Mouse (Mus musculus): Measurements from ENCODE around the gene Dusp13. TPM values are rescaled to one million over a fixed set of nuclear protein-coding genes. Genes with fewer than 3 reads are reported as not detected.

The Dusp13 gene
- polyA plus RNA-seq (2015; fragmentation: Nextera tagmentation; extraction: Ambion mirVana), result 1.9 and 2.5 TPM in 2 replicates

- Histone ChIP-seq H3K36me3 (ENCODE audit: control insufficient read depth, insufficient read depth, low read length) (no peaks in the 10 kb centered on the region), H3K4me2 (replicated peaks; ENCODE audit: low read depth) (peak within 1 kb of the TSS; percentile 72), H3K27ac (replicated peaks) (peak within 1 kb of the TSS; percentile 93), H3K9ac (ENCODE audit: low read length) (peak within 1 kb of the TSS; percentile 94), H3K9me3 (ENCODE audit: control insufficient read depth, low read length) (no peaks in the 10 kb centered on the region), H3K4me3 (ENCODE audit: low read depth, low read length) (peak within 1 kb of the TSS; percentile 99), H3K27me3 (ENCODE audit: control insufficient read depth, insufficient read depth, low read length) (no peaks in the 10 kb centered on the region), H3K4me1 (replicated peaks; ENCODE audit: control insufficient read depth, insufficient read depth) (no peaks in the 10 kb centered on the region)
- TF ChIP-seq EP300 (optimal IDR thresholded peaks at IDR 0.05) (no peak), CTCF (IDR thresholded peaks at IDR 0.05; ENCODE audit: low read depth) (no peak)
- ATAC-seq (ENCODE audit: low FRiP score, low TSS enrichment) (peak; percentile 81), DNase-seq (ENCODE audit: low spot score) (peak; percentile 87)
- WGBS, result under 1% methylated on average over 26 of the region's 26 CpGs
Measured at GRCm38 (mm10) chr14:21750881-21751542, at the start of gene Dusp13. Dusp13 (minus strand) TSS chr14:21751181.

GRCm38 (mm10) chr14:21800641-21801040 lies 49.7 kb upstream of the Dusp13 start:
- no peaks in the 10 kb centered on the region for H3K9me3 ChIP-seq (ENCODE audit: control insufficient read depth, low read length)
- no peak for TF ChIP-seq CTCF (IDR thresholded peaks at IDR 0.05; ENCODE audit: low read depth)
- no peak for TF ChIP-seq EP300 (optimal IDR thresholded peaks at IDR 0.05)
- no peak overlapping the region for H3K27ac ChIP-seq (replicated peaks)
- peak; percentile 80 for ATAC-seq (ENCODE audit: low FRiP score, low TSS enrichment)
- H3K36me3 ChIP-seq (ENCODE audit: control insufficient read depth, insufficient read depth, low read length), result peaks cover 5% of the 10 kb centered on the region; the same call in 1 of the 2 replicates
- H3K4me3 ChIP-seq (ENCODE audit: low read depth, low read length), result no peak overlapping the region
- no peak overlapping the region for H3K9ac ChIP-seq (ENCODE audit: low read length)
- no peak overlapping the region for H3K4me2 ChIP-seq (replicated peaks; ENCODE audit: low read depth)
- WGBS, result 69% methylated on average over 4 of the region's 4 CpGs
- H3K4me1 ChIP-seq (replicated peaks; ENCODE audit: control insufficient read depth, insufficient read depth), result no peaks in the 10 kb centered on the region
- DNase-seq (ENCODE audit: low spot score), result no peak
- H3K27me3 ChIP-seq (ENCODE audit: control insufficient read depth, insufficient read depth, low read length), result no peaks in the 10 kb centered on the region

- peaks cover 4% of the 10 kb centered on the region; the same call in 1 of the 2 replicates for H3K36me3 ChIP-seq (ENCODE audit: control insufficient read depth, insufficient read depth, low read length)
- no peak overlapping the region for H3K4me2 ChIP-seq (replicated peaks; ENCODE audit: low read depth)
- ATAC-seq (ENCODE audit: low FRiP score, low TSS enrichment) (no peak), DNase-seq (ENCODE audit: low spot score) (no peak)
- H3K4me3 ChIP-seq (ENCODE audit: low read depth, low read length), result no peak overlapping the region
- H3K27me3 ChIP-seq (ENCODE audit: control insufficient read depth, insufficient read depth, low read length), result no peaks in the 10 kb centered on the region
- H3K9me3 ChIP-seq (ENCODE audit: control insufficient read depth, low read length), result no peaks in the 10 kb centered on the region
- WGBS, result 89% methylated on average over 6 of the region's 6 CpGs
- H3K27ac ChIP-seq (replicated peaks), result no peak overlapping the region
- no peak overlapping the region for H3K9ac ChIP-seq (ENCODE audit: low read length)
- TF ChIP-seq EP300 (optimal IDR thresholded peaks at IDR 0.05), result no peak
- no peak for TF ChIP-seq CTCF (IDR thresholded peaks at IDR 0.05; ENCODE audit: low read depth)
- H3K4me1 ChIP-seq (replicated peaks; ENCODE audit: control insufficient read depth, insufficient read depth), result no peaks in the 10 kb centered on the region
Measured at GRCm38 (mm10) chr14:21792250-21792649, 41.3 kb upstream of the Dusp13 start.

- Histone ChIP-seq H3K9me3 (ENCODE audit: control insufficient read depth, low read length) (no peaks in the 10 kb centered on the region), H3K27ac (replicated peaks) (no peak overlapping the region), H3K27me3 (ENCODE audit: control insufficient read depth, insufficient read depth, low read length) (no peaks in the 10 kb centered on the region), H3K36me3 (ENCODE audit: control insufficient read depth, insufficient read depth, low read length) (peaks cover 4% of the 10 kb centered on the region; the same call in 1 of the 2 replicates), H3K9ac (ENCODE audit: low read length) (no peak overlapping the region), H3K4me1 (replicated peaks; ENCODE audit: control insufficient read depth, insufficient read depth) (no peaks in the 10 kb centered on the region), H3K4me2 (replicated peaks; ENCODE audit: low read depth) (no peak overlapping the region), H3K4me3 (ENCODE audit: low read depth, low read length) (no peak overlapping the region)
- DNase-seq (ENCODE audit: low spot score) (no peak), ATAC-seq (ENCODE audit: low FRiP score, low TSS enrichment) (no peak)
- 89% methylated on average over 4 of the region's 4 CpGs for WGBS
- TF ChIP-seq EP300 (optimal IDR thresholded peaks at IDR 0.05), result no peak
- no peak for TF ChIP-seq CTCF (IDR thresholded peaks at IDR 0.05; ENCODE audit: low read depth)
Measured at GRCm38 (mm10) chr14:21791722-21792121, 40.7 kb upstream of the Dusp13 start.

GRCm38 (mm10) chr14:21790585-21791251 lies 39.7 kb upstream of the Dusp13 start:
- Histone ChIP-seq H3K4me3 (ENCODE audit: low read depth, low read length) (no peak overlapping the region), H3K36me3 (ENCODE audit: control insufficient read depth, insufficient read depth, low read length) (peaks cover 4% of the 10 kb centered on the region; the same call in 1 of the 2 replicates), H3K4me2 (replicated peaks; ENCODE audit: low read depth) (no peak overlapping the region), H3K27me3 (ENCODE audit: control insufficient read depth, insufficient read depth, low read length) (no peaks in the 10 kb centered on the region), H3K9ac (ENCODE audit: low read length) (no peak overlapping the region), H3K9me3 (ENCODE audit: control insufficient read depth, low read length) (no peaks in the 10 kb centered on the region), H3K27ac (replicated peaks) (no peak overlapping the region), H3K4me1 (replicated peaks; ENCODE audit: control insufficient read depth, insufficient read depth) (no peaks in the 10 kb centered on the region)
- TF ChIP-seq EP300 (optimal IDR thresholded peaks at IDR 0.05) (no peak), CTCF (IDR thresholded peaks at IDR 0.05; ENCODE audit: low read depth) (no peak)
- no peak for ATAC-seq (ENCODE audit: low FRiP score, low TSS enrichment)
- WGBS, result 81% methylated on average over 9 of the region's 9 CpGs
- no peak for DNase-seq (ENCODE audit: low spot score)

GRCm38 (mm10) chr14:21788121-21788520 lies 37.1 kb upstream of the Dusp13 start:
- ATAC-seq (ENCODE audit: low FRiP score, low TSS enrichment) (no peak), DNase-seq (ENCODE audit: low spot score) (no peak)
- WGBS, result 98% methylated on average over 5 of the region's 5 CpGs
- Histone ChIP-seq H3K4me1 (replicated peaks; ENCODE audit: control insufficient read depth, insufficient read depth) (no peaks in the 10 kb centered on the region), H3K4me2 (replicated peaks; ENCODE audit: low read depth) (no peak overlapping the region), H3K36me3 (ENCODE audit: control insufficient read depth, insufficient read depth, low read length) (peaks cover 4% of the 10 kb centered on the region; the same call in 1 of the 2 replicates), H3K27me3 (ENCODE audit: control insufficient read depth, insufficient read depth, low read length) (no peaks in the 10 kb centered on the region), H3K9me3 (ENCODE audit: control insufficient read depth, low read length) (no peaks in the 10 kb centered on the region), H3K9ac (ENCODE audit: low read length) (no peak overlapping the region), H3K27ac (replicated peaks) (no peak overlapping the region), H3K4me3 (ENCODE audit: low read depth, low read length) (no peak overlapping the region)
- TF ChIP-seq EP300 (optimal IDR thresholded peaks at IDR 0.05), result no peak

Measured in stomach, postnatal 0 days (tissue).